Mouse (Mus musculus): Measurements from ENCODE around the gene Phka1. TPM values are rescaled to one million over a fixed set of nuclear protein-coding genes. Genes with fewer than 3 reads are reported as not detected.

Gene Phka1
- total and polyA plus RNA-seq, 3 experiments = 3.0 to 3.8 TPM; not detected in 1

DNA sequence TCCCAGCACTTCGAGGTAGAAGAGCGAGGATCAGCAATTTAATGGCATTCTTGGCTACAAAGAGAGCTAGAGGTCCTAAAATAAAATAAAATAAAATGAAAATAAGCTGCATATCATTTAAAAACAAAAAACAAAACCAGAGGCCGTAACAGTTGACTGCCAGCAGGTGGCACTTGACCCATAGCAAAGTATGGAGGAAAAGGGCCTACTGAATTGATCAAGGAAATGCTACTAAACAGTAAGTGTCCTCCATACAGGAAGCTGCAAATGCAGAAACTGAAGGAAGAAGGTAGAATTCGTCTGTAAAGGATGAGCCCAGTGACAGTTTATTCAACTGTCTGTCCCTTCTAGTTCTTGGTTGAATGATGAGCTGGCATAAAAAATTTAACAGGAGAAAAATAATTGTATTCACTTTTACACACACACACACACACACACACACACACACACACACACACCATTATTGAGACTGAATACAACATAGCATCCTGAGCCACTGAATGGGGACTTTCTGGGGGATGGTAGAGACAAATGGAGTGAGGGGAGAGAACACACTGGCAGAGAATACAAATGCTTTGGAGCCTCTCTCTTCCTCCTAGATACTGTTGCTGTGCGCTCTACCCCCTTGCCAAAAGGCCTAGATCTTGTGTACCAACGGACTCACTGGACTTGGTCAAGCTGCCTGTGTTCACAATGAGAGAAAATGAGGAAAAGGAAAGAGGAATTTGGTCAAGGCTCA lies 149.9 kb downstream of the Phka1 start:
- Histone ChIP-seq H3K27me3 (ENCODE audit: control insufficient read depth in 1 of 2, insufficient read depth in 2 of 2, low read length in 2 of 2) (no peaks in the 10 kb centered on the region), H3K79me2 (ENCODE audit: control insufficient read depth, insufficient read depth, low read length, poor library complexity) (no peaks in the 10 kb centered on the region), H3K27ac (ENCODE audit: control insufficient read depth, low read depth, low read length) (no peak overlapping the region), H3K4me3 (ENCODE audit: control insufficient read depth in 1 of 2, insufficient read depth in 1 of 2, low read depth in 2 of 2, low read length in 2 of 2) (no peak overlapping the region), H3K36me3 (ENCODE audit: control insufficient read depth in 1 of 2, insufficient read depth in 2 of 2, low read length in 2 of 2) (no peaks in the 10 kb centered on the region), H3K4me1 (ENCODE audit: control insufficient read depth in 1 of 2, insufficient read depth in 2 of 2, low read length in 2 of 2) (no peaks in the 10 kb centered on the region), H3K9ac (ENCODE audit: control insufficient read depth, low read depth, low read length, poor library complexity, severe bottlenecking) (no peak overlapping the region), H3K9me3 (replicated peaks; ENCODE audit: insufficient read depth, low read length) (no peaks in the 10 kb centered on the region)
- TF ChIP-seq SMC3 (IDR thresholded peaks at IDR 0.05; ENCODE audit: low read depth, low read length) = peak; percentile 68
- TF ChIP-seq UBTF (IDR thresholded peaks at IDR 0.05; ENCODE audit: borderline replicate concordance, insufficient read depth, low read depth, low read length) = no peak
- peak; percentile 57 for TF ChIP-seq RAD21 (IDR thresholded peaks at IDR 0.05; ENCODE audit: low read depth, low read length)
- peak; percentile 24 to 63 (median 54); a peak in 5 of 6 replicates for TF ChIP-seq CTCF (IDR thresholded peaks at IDR 0.05 in 2 of 3, conservative IDR thresholded peaks at IDR 0.05 in 1 of 3; ENCODE audit: control insufficient read depth in 1 of 3, insufficient read depth in 1 of 3, low read depth in 2 of 3, low read length in 3 of 3, poor library complexity in 1 of 3, severe bottlenecking in 1 of 3)
- TF ChIP-seq TAL1 (IDR thresholded peaks at IDR 0.05; ENCODE audit: low read length) = no peak
- TF ChIP-seq ZC3H11A (IDR thresholded peaks at IDR 0.05; ENCODE audit: low read depth, low read length) = 0 out of 2 replicates have a peak, but pooled peaks have one; percentile 23
- DNase-seq (ENCODE audit: low read depth, low spot score) = peak; percentile 46

DNA sequence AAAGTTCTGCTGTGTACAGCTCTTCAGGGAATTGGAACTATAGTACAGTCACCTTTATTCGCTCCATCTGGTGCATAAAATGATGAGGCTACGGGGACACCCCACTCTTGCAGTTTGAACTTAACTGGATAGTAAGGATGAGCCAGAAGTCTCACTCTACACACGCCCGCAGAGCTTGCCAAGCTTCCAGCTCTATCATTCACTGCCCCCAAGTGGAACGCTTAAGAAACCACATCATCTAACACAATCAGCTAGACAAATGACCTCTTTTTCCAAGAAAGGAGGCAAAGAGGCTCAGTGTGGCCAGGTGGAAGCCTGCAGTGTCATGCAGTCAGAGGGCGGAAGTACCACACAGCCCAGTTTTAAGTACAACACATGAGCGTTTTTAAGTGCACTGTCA lies 158.5 kb downstream of the Phka1 start:
- no peak for DNase-seq (ENCODE audit: low read depth, low spot score)
- Histone ChIP-seq H3K9ac (ENCODE audit: control insufficient read depth, low read depth, low read length, poor library complexity, severe bottlenecking) (no peak overlapping the region), H3K36me3 (ENCODE audit: control insufficient read depth in 1 of 2, insufficient read depth in 2 of 2, low read length in 2 of 2) (no peaks in the 10 kb centered on the region; a peak in 1 of 4 replicates), H3K27ac (ENCODE audit: control insufficient read depth, low read depth, low read length) (no peak overlapping the region), H3K79me2 (ENCODE audit: control insufficient read depth, insufficient read depth, low read length, poor library complexity) (no peaks in the 10 kb centered on the region), H3K9me3 (replicated peaks; ENCODE audit: insufficient read depth, low read length) (no peaks in the 10 kb centered on the region), H3K4me1 (ENCODE audit: control insufficient read depth in 1 of 2, insufficient read depth in 2 of 2, low read length in 2 of 2) (no peaks in the 10 kb centered on the region), H3K27me3 (ENCODE audit: control insufficient read depth in 1 of 2, insufficient read depth in 2 of 2, low read length in 2 of 2) (no peaks in the 10 kb centered on the region), H3K4me3 (ENCODE audit: control insufficient read depth in 1 of 2, insufficient read depth in 1 of 2, low read depth in 2 of 2, low read length in 2 of 2) (no peak overlapping the region)
- no peak for TF ChIP-seq MAX (IDR thresholded peaks at IDR 0.05; ENCODE audit: low read length)
- TF ChIP-seq MAZ (IDR thresholded peaks at IDR 0.05; ENCODE audit: low read depth, low read length) = no peak
- no peak for TF ChIP-seq MYC (IDR thresholded peaks at IDR 0.05; ENCODE audit: low read depth, low read length)
- TF ChIP-seq ZKSCAN1 (IDR thresholded peaks at IDR 0.05; ENCODE audit: low read depth, low read length) = no peak
- TF ChIP-seq POLR2A (IDR thresholded peaks at IDR 0.05; ENCODE audit: control insufficient read depth in 1 of 2, insufficient read depth in 1 of 2, low read depth in 1 of 2, low read length in 2 of 2, poor library complexity in 1 of 2) = no peak
- TF ChIP-seq CTCF (IDR thresholded peaks at IDR 0.05 in 2 of 3, conservative IDR thresholded peaks at IDR 0.05 in 1 of 3; ENCODE audit: control insufficient read depth in 1 of 3, insufficient read depth in 1 of 3, low read depth in 2 of 3, low read length in 3 of 3, poor library complexity in 1 of 3, severe bottlenecking in 1 of 3) = no peak
- no peak for TF ChIP-seq JUND (IDR thresholded peaks at IDR 0.05; ENCODE audit: low read depth, low read length)
- no peak for TF ChIP-seq ELF1 (IDR thresholded peaks at IDR 0.05; ENCODE audit: low read depth, low read length)
- TF ChIP-seq ZMIZ1 (IDR thresholded peaks at IDR 0.05; ENCODE audit: low read depth, low read length) = no peak
- no peak for TF ChIP-seq ETS1 (IDR thresholded peaks at IDR 0.05; ENCODE audit: low read depth, low read length)
- TF ChIP-seq CHD2 (IDR thresholded peaks at IDR 0.05; ENCODE audit: low read length) = no peak
- no peak for TF ChIP-seq USF1 (IDR thresholded peaks at IDR 0.05; ENCODE audit: low read depth, low read length)
- no peak for TF ChIP-seq RCOR1 (IDR thresholded peaks at IDR 0.05; ENCODE audit: low read depth, low read length)
- TF ChIP-seq POLR2AphosphoS2 (IDR thresholded peaks at IDR 0.05; ENCODE audit: low read length) = no peak
- TF ChIP-seq BHLHE40 (IDR thresholded peaks at IDR 0.05; ENCODE audit: borderline replicate concordance, low read depth, low read length) = no peak
- no peak for TF ChIP-seq GATA1 (IDR thresholded peaks at IDR 0.05; ENCODE audit: low read depth, low read length)
- no peak for TF ChIP-seq E2F4 (IDR thresholded peaks at IDR 0.05; ENCODE audit: borderline replicate concordance, low read depth, low read length)
- TF ChIP-seq MYB (IDR thresholded peaks at IDR 0.05; ENCODE audit: low read depth, low read length) = no peak
